Mouse (Mus musculus) heart, postnatal 0 days (tissue): Measurements from ENCODE around the gene Nipa1. TPM values are rescaled to one million over a fixed set of nuclear protein-coding genes. Genes with fewer than 3 reads are reported as not detected.

ENCODE experiments used
- ATAC-seq: fragments of 200-750 bp; cut with Nextera tagmentation; 2 replicates; pipeline ENCODE4 v1.8.0; 2017; ENCODE audit warnings: low read depth, moderate number of reproducible peaks, moderate library complexity; ENCODE audit not compliant: insufficient read depth
- DNase-seq: peaks from one replicate; pipeline ENCODE4 v3.0.0-alpha.2; 2016; ENCODE audit warnings: low spot score
- H3K27ac ChIP-seq: fragments of 300-500 bp; sonication (generic); 2 replicates; pipeline ENCODE4 v1.5.1; 2014; ENCODE audit warnings: low read depth, mild to moderate bottlenecking
- H3K27me3 ChIP-seq: fragments of 300-500 bp; sonication (generic); 2 replicates; pipeline ENCODE4 v1.6.1; 2014; ENCODE audit warnings: low read length, mixed read lengths; ENCODE audit not compliant: control insufficient read depth, insufficient read depth
- H3K36me3 ChIP-seq: fragments of 300-500 bp; sonication (generic); replicated peaks from 2 replicates; pipeline ENCODE4 v1.6.1; 2014; ENCODE audit warnings: low read length, mixed read lengths; ENCODE audit not compliant: control insufficient read depth, insufficient read depth
- H3K4me1 ChIP-seq: fragments of 300-500 bp; sonication (generic); 2 replicates; pipeline ENCODE4 v1.6.1; 2014; ENCODE audit warnings: antibody characterized with exemption; ENCODE audit not compliant: control insufficient read depth, insufficient read depth
- H3K4me2 ChIP-seq: fragments of 300-500 bp; sonication (generic); 2 replicates; pipeline ENCODE4 v1.6.1; 2014; ENCODE audit warnings: low read depth, mild to moderate bottlenecking, low read length, moderate library complexity
- H3K4me3 ChIP-seq: fragments of 300-500 bp; sonication (generic); 2 replicates; pipeline ENCODE4 v1.5.1; 2014; ENCODE audit warnings: low read depth, low read length
- H3K9ac ChIP-seq: fragments of 300-500 bp; sonication (generic); replicated peaks from 2 replicates; pipeline ENCODE4 v1.6.1; 2014; ENCODE audit warnings: low read depth, low read length, mixed read lengths
- H3K9me3 ChIP-seq: fragments of 300-500 bp; sonication (generic); replicated peaks from 2 replicates; pipeline ENCODE4 v1.6.1; 2016; ENCODE audit warnings: low read length; ENCODE audit not compliant: control insufficient read depth
- CTCF ChIP-seq: IDR thresholded peaks from 2 replicates; pipeline ENCODE4 v1.5.1; 2016; ENCODE audit warnings: antibody characterized with exemption, control low read depth, low read depth
- EP300 ChIP-seq: IDR thresholded peaks from 2 replicates; pipeline ENCODE4 v1.6.1; 2016; ENCODE audit warnings: antibody characterized with exemption, low read depth
- WGBS: fragments of 180-500 bp; shearing (Covaris S2); extraction: QIAGEN DNeasy Blood & Tissue Kit; methylation state at CpG from one replicate; pipeline ENCODE4 v1.1.7; 2014; 5-methylcytosine and 5-hydroxymethylcytosine counted together
- polyA plus RNA-seq: library from polyadenylated mRNA; unstranded; fragments of >200 nt; fragmentation: Nextera tagmentation; extraction: Ambion mirVana; gene quantifications from 2 replicates; pipeline ENCODE4 v1.2.1, GENCODE M21; 2015
- total RNA-seq: library from RNA; depleted of rRNA; stranded (reverse); fragments of >200 nt; gene quantifications from 2 replicates; pipeline ENCODE4 v1.2.3, GENCODE M21; 2014; ENCODE audit warnings: low replicate concordance

Nipa1 gene
- total and polyA plus RNA-seq, 2 experiments from 2014 or later, result 2.5 to 3.0 TPM

- TF ChIP-seq EP300 (no peak), CTCF (no peak)
- Histone ChIP-seq H3K27me3 (no peaks in the 10 kb centered on the region), H3K4me2 (no peak overlapping the region), H3K9ac (no peak overlapping the region), H3K4me3 (no peak overlapping the region), H3K4me1 (no peaks in the 10 kb centered on the region), H3K9me3 (no peaks in the 10 kb centered on the region), H3K36me3 (no peaks in the 10 kb centered on the region), H3K27ac (no peak overlapping the region)
- ATAC-seq (no peak), DNase-seq (no peak)
- 86% methylated on average over 2 of the region's 2 CpGs for WGBS
These were observed 45.3 kb downstream of the Nipa1 start for GRCm38 (mm10) chr7:55974429-55974828.

- H3K4me2 ChIP-seq, result no peak overlapping the region
- H3K9ac ChIP-seq, result no peak overlapping the region
- H3K27me3 ChIP-seq, result no peaks in the 10 kb centered on the region
- ATAC-seq (no peak), DNase-seq (no peak)
- H3K9me3 ChIP-seq, result no peaks in the 10 kb centered on the region
- 69% methylated on average over 1 of the region's 1 CpGs for WGBS
- 0 out of 2 replicates have a peak, but pooled peaks cover 4% of the 10 kb centered on the region for H3K4me1 ChIP-seq
- H3K4me3 ChIP-seq, result no peak overlapping the region
- no peak overlapping the region for H3K27ac ChIP-seq
- no peak for TF ChIP-seq EP300
- H3K36me3 ChIP-seq, result no peaks in the 10 kb centered on the region
These were observed 50.3 kb downstream of the Nipa1 start for GRCm38 (mm10) chr7:55969415-55969814.

GRCm38 (mm10) chr7:55968258-55968901 is 51.4 kb downstream of the Nipa1 start:
- H3K4me3 ChIP-seq, result peak overlapping the region; percentile 44
- no peak; the same call in 1 of the 2 replicates for ATAC-seq
- H3K4me1 ChIP-seq, result 0 out of 2 replicates have a peak, but pooled peaks cover 4% of the 10 kb centered on the region
- H3K27ac ChIP-seq, result no peak overlapping the region
- 28% methylated on average over 16 of the region's 16 CpGs for WGBS
- TF ChIP-seq EP300 (no peak), CTCF (no peak)
- no peak overlapping the region for H3K9ac ChIP-seq
- H3K9me3 ChIP-seq, result no peaks in the 10 kb centered on the region
- no peaks in the 10 kb centered on the region for H3K36me3 ChIP-seq
- DNase-seq, result no peak
- no peaks in the 10 kb centered on the region for H3K27me3 ChIP-seq
- peak overlapping the region; percentile 50 for H3K4me2 ChIP-seq

- WGBS, result 49% methylated on average over 3 of the region's 3 CpGs
- ATAC-seq, result no peak
- TF ChIP-seq CTCF (no peak), EP300 (no peak)
These were observed 52.8 kb downstream of the Nipa1 start for GRCm38 (mm10) chr7:55966866-55967460.

GRCm38 (mm10) chr7:55962004-55962908 is 57.5 kb downstream of the Nipa1 start, which contains the start of gene Nipa2:
Gene Nipa2 (minus strand): TSS chr7:55962476.
- ATAC-seq, result peak; percentile 98
- H3K27me3 ChIP-seq, result no peaks in the 10 kb centered on the region
- WGBS, result under 1% methylated on average over 69 of the region's 70 CpGs

More at GRCm38 (mm10) chr7:55966866-55967460, 52.8 kb downstream of the Nipa1 start:
- Histone ChIP-seq H3K9me3 (no peaks in the 10 kb centered on the region), H3K27me3 (no peaks in the 10 kb centered on the region), H3K4me3 (no peak overlapping the region), H3K36me3 (no peaks in the 10 kb centered on the region), H3K4me2 (no peak overlapping the region), H3K9ac (no peak overlapping the region), H3K4me1 (0 out of 2 replicates have a peak, but pooled peaks cover 8% of the 10 kb centered on the region), H3K27ac (no peak overlapping the region)
- no peak for DNase-seq

More at GRCm38 (mm10) chr7:55962004-55962908, 57.5 kb downstream of the Nipa1 start, which contains the start of gene Nipa2:
- peak; percentile 91 for DNase-seq
- no peak for TF ChIP-seq CTCF
- peak; percentile 25; the same call in 1 of the 2 replicates for TF ChIP-seq EP300
- H3K4me2 ChIP-seq, result peak within 1 kb of the TSS; percentile 77
- 0 out of 2 replicates have a peak, but pooled peaks cover 6% of the 10 kb centered on the region for H3K4me1 ChIP-seq
- peak within 1 kb of the TSS; percentile 91 for H3K9ac ChIP-seq
- peak within 1 kb of the TSS; percentile 89 for H3K4me3 ChIP-seq
- no peaks in the 10 kb centered on the region for H3K9me3 ChIP-seq
- peaks cover 3% of the 10 kb centered on the region; the same call in 1 of the 2 replicates for H3K36me3 ChIP-seq
- H3K27ac ChIP-seq, result peak within 1 kb of the TSS; percentile 92
